Mouse (Mus musculus) olfactory bulb, adult 2 months (tissue): ENCODE measurements around the gene Tcstv3.

Source experiments
- CTCF ChIP-seq: fragments of 200-500 bp; IDR thresholded peaks from 2 replicates; pipeline ENCODE4 v1.5.1; 2012; ENCODE audit warnings: low read depth, mild to moderate bottlenecking, low read length, moderate library complexity; ENCODE audit not compliant: insufficient read depth
- POLR2A ChIP-seq: fragments of 200-500 bp; IDR thresholded peaks from 2 replicates; pipeline ENCODE4 v1.6.1; 2012; ENCODE audit warnings: mild to moderate bottlenecking, low read depth, low read length, moderate library complexity; ENCODE audit not compliant: insufficient read depth

DNA sequence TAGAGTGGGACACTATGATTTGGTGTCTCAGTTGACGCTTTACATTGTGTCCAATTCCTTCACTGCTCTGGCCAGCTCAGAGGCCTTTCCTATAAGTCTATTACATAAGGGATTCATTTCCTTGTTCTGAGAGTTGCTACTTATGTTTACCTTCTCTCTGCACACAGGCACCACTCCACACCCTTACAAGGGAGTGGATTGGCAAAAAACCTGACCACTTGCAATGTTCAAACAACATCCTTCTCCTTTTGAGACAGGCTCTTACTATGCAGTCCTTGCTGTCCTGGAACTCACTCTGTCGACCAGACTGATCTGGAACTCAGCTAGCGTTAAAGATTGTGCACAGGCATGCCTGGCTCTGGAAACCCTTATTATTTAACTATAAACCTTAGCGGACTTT is 5.9 kb upstream of the Tcstv3 start:
- TF ChIP-seq POLR2A (no peak), CTCF (no peak)
